Comparison of ENCODE assay signal across 19 mouse cellular contexts in the genomic region with DNA sequence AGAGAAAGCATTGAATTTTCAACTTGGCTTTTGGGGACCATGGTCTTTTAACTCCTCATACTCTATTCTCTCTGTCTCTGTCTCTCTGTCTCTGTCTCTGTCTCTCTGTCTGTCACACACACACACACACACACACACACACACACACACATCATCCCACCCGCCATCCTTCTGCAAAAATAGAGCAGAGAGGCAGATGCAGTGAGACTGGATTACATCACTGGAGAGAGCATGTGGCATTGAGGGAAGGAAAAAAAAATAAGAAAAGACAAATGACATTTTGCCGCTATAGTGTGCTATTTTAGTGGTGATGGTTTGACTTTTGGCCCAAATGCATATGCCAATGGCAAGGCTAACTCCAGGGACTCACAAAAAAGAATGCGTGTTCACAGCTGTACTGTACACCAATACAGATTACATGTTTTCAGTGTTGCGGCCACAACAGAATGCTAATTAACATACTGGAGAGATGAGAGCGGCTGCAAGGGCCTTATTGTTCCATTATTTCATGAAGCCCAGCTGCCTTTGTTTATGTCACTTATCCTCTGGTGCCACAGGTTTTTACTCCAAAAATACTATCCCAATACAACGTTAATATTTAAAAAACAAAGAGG.
DNase-seq lines count a peak whose midpoint lies in the region; ATAC-seq and TF ChIP-seq lines count a peak whose summit lies in the region.
"Had no signal": no experiment of that assay in that cellular context is flagged by ENCODE, and none has a peak within 500 bp of the region (broad histone marks: within the 10 kb centered on the region; RNA-seq: fewer than 3 reads in every experiment).

No protein-coding gene starts in this region.

- intact Hi-C loops in gastrocnemius, adult 2 months (cut with DNase I), result no loop called here

- 0 out of 2 replicates have a peak overlapping the region, but pooled peaks have one; percentile 2 for H3K27ac ChIP-seq in hindbrain, embryonic 11.5 days (ENCODE audit: low read depth, low read length)
- no peak overlapping the region for H3K27ac ChIP-seq in hindbrain, embryonic 10.5 days
- peak overlapping the region; percentile 81 for H3K27ac ChIP-seq in hindbrain, embryonic 14.5 days
- H3K27ac ChIP-seq in midbrain, embryonic 15.5 days, result peak overlapping the region; percentile 60
- H3K27ac ChIP-seq in kidney, embryonic 14.5 days (ENCODE audit: low read depth, low read length), result no peak overlapping the region
- H3K27ac ChIP-seq in gastrocnemius, adult 2 months, result no peak overlapping the region
- H3K27ac ChIP-seq: heart, embryonic 10.5 days; limb, embryonic 10.5 days; liver, embryonic 13.5 days; stomach, postnatal 0 days had no signal

- no peak for TF ChIP-seq CTCF in brain, embryonic 14.5 days (IDR thresholded peaks at IDR 0.05; ENCODE audit: borderline replicate concordance, extremely low read depth, insufficient read depth, insufficient read length)
- TF ChIP-seq CTCF in gastrocnemius, adult 2 months (IDR thresholded peaks at IDR 0.05), result no peak

- TF ChIP-seq POLR2A in brain, embryonic 14.5 days (IDR thresholded peaks at IDR 0.05; ENCODE audit: borderline replicate concordance, extremely low read depth, insufficient read depth, insufficient read length, poor library complexity, severe bottlenecking), result no peak

- 56% methylated on average over 6 of the region's 6 CpGs for WGBS in hindbrain, embryonic 11.5 days
- 73% methylated on average over 6 of the region's 6 CpGs for WGBS in hindbrain, embryonic 10.5 days
- WGBS in hindbrain, embryonic 14.5 days, result 25% methylated on average over 6 of the region's 6 CpGs
- 26% methylated on average over 6 of the region's 6 CpGs for WGBS in midbrain, embryonic 15.5 days
- 86% methylated on average over 6 of the region's 6 CpGs for WGBS in kidney, embryonic 14.5 days

- H3K9me3 ChIP-seq in hindbrain, embryonic 11.5 days (ENCODE audit: control insufficient read depth, low read length), result no peaks in the 10 kb centered on the region
- H3K9me3 ChIP-seq in hindbrain, embryonic 10.5 days, result no peaks in the 10 kb centered on the region
- H3K9me3 ChIP-seq in hindbrain, embryonic 14.5 days (ENCODE audit: control insufficient read depth, low read length), result no peaks in the 10 kb centered on the region
- H3K9me3 ChIP-seq in midbrain, embryonic 15.5 days, result no peaks in the 10 kb centered on the region
- H3K9me3 ChIP-seq in kidney, embryonic 14.5 days (ENCODE audit: control insufficient read depth, low read length), result no peaks in the 10 kb centered on the region
- H3K9me3 ChIP-seq: heart, embryonic 10.5 days; limb, embryonic 10.5 days; liver, embryonic 13.5 days had no signal

- H3K4me3 ChIP-seq in hindbrain, embryonic 11.5 days (ENCODE audit: low read depth, low read length), result no peak overlapping the region
- no peak overlapping the region for H3K4me3 ChIP-seq in hindbrain, embryonic 10.5 days
- no peak overlapping the region for H3K4me3 ChIP-seq in hindbrain, embryonic 14.5 days (replicated peaks; ENCODE audit: low read length)
- H3K4me3 ChIP-seq in midbrain, embryonic 15.5 days, result no peak overlapping the region
- no peak overlapping the region for H3K4me3 ChIP-seq in kidney, embryonic 14.5 days (ENCODE audit: low read length)
- H3K4me3 ChIP-seq in gastrocnemius, adult 2 months, result no peak overlapping the region
- H3K4me3 ChIP-seq: heart, embryonic 10.5 days; limb, embryonic 10.5 days; liver, embryonic 13.5 days had no signal

- ATAC-seq in hindbrain, embryonic 11.5 days (ENCODE audit: low FRiP score), result no peak
- no peak for ATAC-seq in hindbrain, embryonic 14.5 days (ENCODE audit: low FRiP score)
- no peak for ATAC-seq in midbrain, embryonic 15.5 days (replicated peaks)
- ATAC-seq in kidney, embryonic 14.5 days (ENCODE audit: low FRiP score, low TSS enrichment), result no peak

- H3K4me1 ChIP-seq in hindbrain, embryonic 11.5 days (replicated peaks; ENCODE audit: control insufficient read depth, insufficient read depth, low read length), result peaks cover 4% of the 10 kb centered on the region
- peaks cover 39% of the 10 kb centered on the region for H3K4me1 ChIP-seq in hindbrain, embryonic 10.5 days (replicated peaks)
- peaks cover 38% of the 10 kb centered on the region for H3K4me1 ChIP-seq in hindbrain, embryonic 14.5 days (replicated peaks; ENCODE audit: control insufficient read depth, insufficient read depth, low read length)
- H3K4me1 ChIP-seq in midbrain, embryonic 15.5 days, result peaks cover 32% of the 10 kb centered on the region
- 0 out of 2 replicates have a peak, but pooled peaks cover 3% of the 10 kb centered on the region for H3K4me1 ChIP-seq in kidney, embryonic 14.5 days (ENCODE audit: control insufficient read depth, insufficient read depth, low read length)
- H3K4me1 ChIP-seq: liver, embryonic 13.5 days had no signal

- no peaks in the 10 kb centered on the region for H3K27me3 ChIP-seq in hindbrain, embryonic 11.5 days (ENCODE audit: control insufficient read depth, insufficient read depth, low read length)
- peaks cover 24% of the 10 kb centered on the region for H3K27me3 ChIP-seq in hindbrain, embryonic 10.5 days (ENCODE audit: insufficient read depth, poor library complexity, severe bottlenecking)
- no peaks in the 10 kb centered on the region for H3K27me3 ChIP-seq in hindbrain, embryonic 14.5 days (ENCODE audit: control insufficient read depth, insufficient read depth, low read length)
- H3K27me3 ChIP-seq in midbrain, embryonic 15.5 days (replicated peaks), result no peaks in the 10 kb centered on the region
- H3K27me3 ChIP-seq in kidney, embryonic 14.5 days (ENCODE audit: control insufficient read depth, insufficient read depth, low read length), result peaks cover 7% of the 10 kb centered on the region

- peak; percentile 16 for DNase-seq in hindbrain, embryonic 11.5 days (ENCODE audit: low spot score)
- DNase-seq in hindbrain, embryonic 10.5 days (ENCODE audit: low spot score), result no peak
- DNase-seq in brain, embryonic 14.5 days (ENCODE audit: low read depth), result peak; percentile 78
- DNase-seq in hindbrain, embryonic 14.5 days (ENCODE audit: low spot score), result peak; percentile 47
- DNase-seq in ovary, postnatal 36 days (ENCODE audit: low spot score), result no peak
- no peak for DNase-seq in gastrocnemius, adult 2 months
- DNase-seq: cerebellum, postnatal 10 days; gastrocnemius, postnatal 10 days; heart, postnatal 36 days; kidney, adult 18-20 months; kidney, postnatal 4 days; liver, embryonic 13.5 days; lung, postnatal 4 days; thymus, postnatal 36 days had no signal

- H3K36me3 ChIP-seq in hindbrain, embryonic 11.5 days (ENCODE audit: control insufficient read depth, insufficient read depth, low read length), result no peaks in the 10 kb centered on the region
- no peaks in the 10 kb centered on the region for H3K36me3 ChIP-seq in hindbrain, embryonic 10.5 days
- H3K36me3 ChIP-seq in hindbrain, embryonic 14.5 days (replicated peaks; ENCODE audit: control insufficient read depth, insufficient read depth), result no peaks in the 10 kb centered on the region
- no peaks in the 10 kb centered on the region for H3K36me3 ChIP-seq in midbrain, embryonic 15.5 days (replicated peaks)
- no peaks in the 10 kb centered on the region for H3K36me3 ChIP-seq in kidney, embryonic 14.5 days (ENCODE audit: control insufficient read depth, insufficient read depth, low read length)
- H3K36me3 ChIP-seq: heart, embryonic 10.5 days; limb, embryonic 10.5 days; liver, embryonic 13.5 days had no signal

- no peak overlapping the region for H3K4me2 ChIP-seq in hindbrain, embryonic 11.5 days (replicated peaks; ENCODE audit: low read depth, low read length)
- H3K4me2 ChIP-seq in hindbrain, embryonic 14.5 days (replicated peaks), result no peak overlapping the region
- no peak overlapping the region for H3K4me2 ChIP-seq in midbrain, embryonic 15.5 days
- no peak overlapping the region for H3K4me2 ChIP-seq in kidney, embryonic 14.5 days (replicated peaks; ENCODE audit: low read depth, low read length)
- H3K4me2 ChIP-seq: liver, embryonic 13.5 days had no signal

- H3K9ac ChIP-seq in hindbrain, embryonic 11.5 days (ENCODE audit: low read depth, low read length), result no peak overlapping the region
- no peak overlapping the region for H3K9ac ChIP-seq in hindbrain, embryonic 14.5 days
- H3K9ac ChIP-seq in midbrain, embryonic 15.5 days, result no peak overlapping the region
- no peak overlapping the region for H3K9ac ChIP-seq in kidney, embryonic 14.5 days (ENCODE audit: low read depth, low read length)
- H3K9ac ChIP-seq: liver, embryonic 13.5 days had no signal

Comparison
In these comparisons a context has a peak if more than half of its experiments do, and no peak if none do; other contexts are left out.
1. DNase-seq: peak in hindbrain, embryonic 11.5 days (single experiment), brain, embryonic 14.5 days (single experiment) and hindbrain, embryonic 14.5 days (single experiment); none in hindbrain, embryonic 10.5 days (single experiment), ovary, postnatal 36 days (single experiment) and gastrocnemius, adult 2 months (single experiment).
2. H3K27ac ChIP-seq: peak in hindbrain, embryonic 11.5 days (single experiment), hindbrain, embryonic 14.5 days (single experiment) and midbrain, embryonic 15.5 days (single experiment); none in hindbrain, embryonic 10.5 days (single experiment), kidney, embryonic 14.5 days (single experiment) and gastrocnemius, adult 2 months (single experiment).